Mouse (Mus musculus) C2C12 (cell line): ENCODE measurements around the gene Cyth4.

Source experiments
- CEBPB ChIP-seq: IDR thresholded peaks from one replicate; pipeline ENCODE4 v1.6.1; 2011; ENCODE audit warnings: low read depth, mild to moderate bottlenecking, control low read depth, moderate library complexity
- CTCF ChIP-seq: IDR thresholded peaks from one replicate; pipeline ENCODE4 v1.5.1; 2011; ENCODE audit not compliant: control insufficient read depth, insufficient read depth, insufficient read length
- MAX ChIP-seq: IDR thresholded peaks from one replicate; pipeline ENCODE4 v1.6.1; 2011; ENCODE audit warnings: mild to moderate bottlenecking, control low read depth
- USF1 ChIP-seq: IDR thresholded peaks from one replicate; pipeline ENCODE4 v1.6.1; 2011; ENCODE audit warnings: low read depth, mild to moderate bottlenecking, control low read depth, moderate library complexity

- TF ChIP-seq CTCF (no peak), USF1 (no peak), MAX (no peak), CEBPB (no peak)
Measured at GRCm38 (mm10) chr15:78651169-78651568, 54.3 kb downstream of the Cyth4 start.
